Mouse (Mus musculus) B cell, adult 2 months (primary cell): ENCODE results near the gene Gm26620.
A peak's percentile ranks its signal among the peaks of the same experiment; 100 is the strongest.

Experiments used
- DNase-seq, 2 experiments: peaks; one replicate each; pipeline ENCODE4 v3.0.0; 2022

Gene Gm26620

GRCm38 (mm10) chr1:170871402-170871801 lies 13.5 kb upstream of the Gm26620 start:
- no peak for DNase-seq

GRCm38 (mm10) chr1:170871961-170872360 lies 12.9 kb upstream of the Gm26620 start:
- no peak for DNase-seq

- DNase-seq = no peak
Observed at GRCm38 (mm10) chr1:170875676-170876075, 9.2 kb upstream of the Gm26620 start.

DNA sequence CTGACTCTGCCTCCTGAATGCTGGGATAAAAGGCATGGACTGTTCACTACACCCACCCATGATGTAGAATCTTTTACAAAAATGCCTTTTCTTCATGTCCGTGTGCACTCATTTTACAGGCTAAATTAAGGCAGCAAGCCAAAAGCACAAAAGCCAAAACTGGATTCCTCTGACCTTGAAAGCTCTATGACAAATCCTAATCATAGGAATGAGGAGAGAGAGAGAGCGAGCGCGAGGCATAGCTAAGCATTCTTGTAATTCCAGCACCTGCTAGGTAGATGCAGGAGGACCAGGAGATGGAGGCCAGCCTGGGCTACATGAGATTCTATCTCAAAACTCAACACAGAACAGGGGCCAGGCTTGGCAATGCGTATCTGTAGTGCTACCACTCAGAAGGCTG lies 8.0 kb upstream of the Gm26620 start:
- DNase-seq = no peak

- DNase-seq = no peak
Observed at GRCm38 (mm10) chr1:170882915-170883485, 1.9 kb upstream of the Gm26620 start.

GRCm38 (mm10) chr1:170884390-170884789 lies 475 bp upstream of the Gm26620 start:
- no peak for DNase-seq

GRCm38 (mm10) chr1:170886044-170886458 lies 1.2 kb downstream of the Gm26620 start:
- DNase-seq = no peak

GRCm38 (mm10) chr1:170889310-170889709 lies 4.4 kb downstream of the Gm26620 start:
- no peak for DNase-seq

GRCm38 (mm10) chr1:170891646-170892045 lies 6.8 kb downstream of the Gm26620 start:
- no peak for DNase-seq

DNA sequence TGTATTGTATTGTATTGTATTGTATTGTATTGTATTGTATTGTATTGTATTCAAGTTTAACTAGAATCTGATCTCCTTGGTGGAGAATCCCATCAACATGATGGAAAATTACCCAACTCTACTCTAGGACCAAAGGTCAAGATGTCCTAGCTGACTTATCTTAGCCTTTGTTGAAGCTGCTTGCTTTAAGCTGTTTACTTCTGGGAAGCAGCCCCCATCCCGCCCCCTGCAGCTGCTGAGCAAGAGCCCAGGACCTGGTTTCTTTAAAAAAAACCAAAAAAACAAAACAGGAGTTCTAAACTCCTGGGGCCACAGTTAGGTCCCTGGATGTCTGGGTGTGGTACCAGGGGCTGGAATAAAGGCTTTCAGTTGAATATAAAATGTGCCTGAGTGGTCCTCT lies 7.4 kb downstream of the Gm26620 start:
- DNase-seq = no peak

DNA sequence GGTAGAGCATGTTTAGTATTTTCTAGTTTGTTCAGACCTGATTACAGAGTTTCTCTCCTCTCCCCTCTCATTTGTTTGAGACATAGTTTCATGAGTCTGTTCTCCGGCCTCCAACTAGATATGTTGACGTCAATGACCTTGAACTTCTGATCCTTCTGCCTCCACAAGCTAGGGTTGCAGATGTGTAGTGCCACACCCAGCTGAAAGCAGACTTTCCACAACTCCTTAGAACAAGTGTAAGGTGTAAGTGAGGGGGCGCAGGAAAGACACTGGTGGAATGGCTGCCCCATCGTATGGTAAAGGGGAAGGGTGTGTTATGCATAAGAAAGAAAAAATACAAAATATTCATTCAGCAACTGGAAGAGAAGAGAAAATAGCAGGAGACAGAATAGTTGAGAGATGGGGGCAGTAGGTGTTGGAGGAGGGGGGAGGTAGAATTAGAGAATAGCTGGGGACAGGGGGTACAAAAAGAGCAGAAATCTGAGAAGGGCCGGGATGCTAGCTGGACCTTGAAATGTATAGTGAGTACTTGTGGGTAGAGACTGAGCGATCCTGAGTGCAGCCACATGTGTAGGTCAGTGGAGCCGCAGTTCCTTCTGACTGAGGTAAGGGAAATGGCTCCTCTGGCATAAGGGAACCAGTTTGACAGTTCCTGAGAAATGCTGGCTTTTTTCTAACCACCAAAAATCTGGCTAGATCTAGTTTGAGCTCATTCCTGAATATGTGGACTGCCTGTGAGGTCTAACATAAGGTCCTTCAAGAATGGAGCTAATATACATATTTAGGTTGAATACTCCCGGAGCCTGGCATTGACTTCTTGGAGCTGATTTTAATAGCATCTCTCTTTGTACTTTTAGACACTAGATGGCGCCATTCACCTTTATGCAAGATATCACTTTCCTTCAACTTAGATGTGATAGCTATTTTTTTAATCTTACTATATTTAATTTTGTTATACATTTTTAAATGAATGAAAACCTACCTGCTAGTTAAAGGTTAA lies 10.0 kb downstream of the Gm26620 start:
- peak; percentile 49 to 50 for DNase-seq

DNA sequence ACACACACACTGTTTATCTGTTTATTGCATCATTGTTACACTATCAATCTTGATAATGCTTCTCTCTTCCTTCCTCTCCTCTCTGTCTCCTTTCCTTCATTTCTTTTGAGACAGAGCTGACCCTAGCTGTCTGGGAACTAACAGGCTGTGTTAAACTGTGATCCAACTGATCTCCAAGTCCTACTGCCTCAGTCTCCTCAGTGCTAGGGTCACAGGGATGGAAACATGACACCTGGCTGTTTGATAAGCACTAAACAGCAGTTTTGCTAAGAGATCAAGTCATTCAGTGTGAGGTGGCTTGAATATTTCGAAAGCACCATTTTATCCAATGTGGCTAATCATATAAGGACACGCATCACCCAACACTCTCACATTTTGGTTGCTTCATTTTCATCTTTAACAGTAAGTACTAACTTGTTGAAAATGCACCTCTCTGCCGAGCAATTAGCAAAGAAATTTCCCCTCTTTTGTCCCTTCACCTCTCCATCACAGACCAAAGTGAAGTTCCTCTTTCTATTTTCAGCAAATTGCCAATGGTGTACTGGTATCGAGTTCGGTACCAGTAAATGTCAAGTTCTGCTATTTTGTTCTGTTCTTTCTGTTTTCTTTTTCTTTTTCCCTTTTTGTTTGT lies 11.9 kb downstream of the Gm26620 start:
- peak; percentile 35 to 43 for DNase-seq

- peak; percentile 26 to 38 for DNase-seq
Observed at GRCm38 (mm10) chr1:170898413-170899075, 13.7 kb downstream of the Gm26620 start.

DNA sequence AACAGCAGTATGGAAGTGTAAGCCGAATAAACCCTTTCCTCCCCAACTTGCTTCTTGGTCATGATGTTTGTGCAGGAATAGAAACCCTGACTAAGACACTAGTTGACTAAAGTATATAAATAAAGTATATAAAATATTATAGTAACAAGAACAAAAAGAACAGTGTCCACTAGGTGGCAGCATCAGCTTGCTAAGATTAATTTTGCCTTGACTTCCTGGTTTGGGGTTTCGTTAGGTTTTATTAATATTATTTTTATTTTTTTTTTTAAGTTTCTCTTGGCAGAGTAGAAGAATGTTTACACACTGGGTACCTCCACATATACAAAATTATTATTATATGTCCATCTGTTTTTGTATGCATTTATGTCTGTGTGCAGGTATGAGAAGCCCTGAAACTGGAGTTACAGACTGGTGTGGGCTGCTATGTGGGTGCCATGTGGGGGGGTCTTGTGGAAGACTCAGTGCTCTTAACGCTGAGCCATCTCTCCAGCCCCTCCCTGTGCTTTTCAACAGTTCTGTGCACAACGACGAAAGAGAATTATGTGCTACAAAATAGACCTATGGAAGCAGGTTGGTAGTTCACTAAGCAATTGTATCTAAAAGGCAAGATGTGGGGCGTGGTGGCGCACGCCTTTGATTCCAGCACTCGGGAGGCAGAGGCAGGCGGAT lies 16.1 kb downstream of the Gm26620 start:
- DNase-seq = peak; percentile 81 to 82

DNA sequence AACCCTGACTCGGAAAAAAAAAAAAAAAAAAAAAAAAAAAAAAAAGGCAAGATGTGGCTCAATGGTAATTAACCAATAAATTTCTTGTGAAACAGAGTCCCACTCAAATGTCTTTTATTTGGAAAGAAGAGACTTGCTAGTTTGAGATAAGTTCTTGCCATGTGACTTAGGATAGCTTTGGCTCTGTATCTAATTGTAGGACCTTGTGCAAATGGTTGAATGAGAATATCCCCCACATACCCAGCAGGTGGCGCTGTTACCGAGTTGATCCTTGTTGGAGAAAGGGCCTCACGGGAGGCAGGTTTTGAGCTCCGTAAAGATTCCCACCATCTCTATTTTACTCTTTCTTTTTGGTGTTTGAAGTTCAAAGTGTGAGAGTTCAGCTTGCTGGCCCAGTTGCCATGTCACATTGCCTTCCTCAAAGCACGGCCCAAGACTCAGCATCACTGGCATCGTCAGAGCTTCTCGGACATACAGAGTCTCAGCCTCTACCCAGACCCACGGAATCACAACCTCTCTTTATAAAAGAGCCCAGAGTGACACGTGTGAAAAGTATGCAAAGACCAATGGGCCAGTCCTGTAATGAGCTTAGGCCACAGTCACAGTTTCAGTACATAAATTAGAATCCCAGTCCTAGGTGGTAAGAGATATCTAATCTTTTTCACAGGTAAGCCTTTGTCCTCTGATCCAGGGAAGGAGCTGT lies 16.8 kb downstream of the Gm26620 start:
- peak; percentile 95 for DNase-seq

- no peak for DNase-seq
Observed at GRCm38 (mm10) chr1:170903485-170903884, 18.6 kb downstream of the Gm26620 start.

DNA sequence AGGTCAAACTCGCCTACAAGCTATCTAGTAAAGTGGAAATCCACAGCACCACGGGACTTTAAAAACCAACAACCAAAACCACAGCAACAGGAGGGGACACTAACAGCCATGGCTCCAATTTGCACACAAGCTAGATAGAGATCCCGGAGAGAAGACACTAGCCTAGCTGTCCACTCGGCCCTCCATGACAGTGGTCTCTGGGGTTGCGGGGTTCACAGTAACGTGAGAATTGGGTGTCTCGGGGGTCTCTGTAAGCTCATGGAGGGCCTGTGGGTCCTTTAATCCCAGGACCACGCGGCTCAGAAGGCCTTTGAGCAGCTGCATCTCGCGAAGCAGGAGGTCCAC lies 22.2 kb downstream of the Gm26620 start:
- DNase-seq = no peak

DNA sequence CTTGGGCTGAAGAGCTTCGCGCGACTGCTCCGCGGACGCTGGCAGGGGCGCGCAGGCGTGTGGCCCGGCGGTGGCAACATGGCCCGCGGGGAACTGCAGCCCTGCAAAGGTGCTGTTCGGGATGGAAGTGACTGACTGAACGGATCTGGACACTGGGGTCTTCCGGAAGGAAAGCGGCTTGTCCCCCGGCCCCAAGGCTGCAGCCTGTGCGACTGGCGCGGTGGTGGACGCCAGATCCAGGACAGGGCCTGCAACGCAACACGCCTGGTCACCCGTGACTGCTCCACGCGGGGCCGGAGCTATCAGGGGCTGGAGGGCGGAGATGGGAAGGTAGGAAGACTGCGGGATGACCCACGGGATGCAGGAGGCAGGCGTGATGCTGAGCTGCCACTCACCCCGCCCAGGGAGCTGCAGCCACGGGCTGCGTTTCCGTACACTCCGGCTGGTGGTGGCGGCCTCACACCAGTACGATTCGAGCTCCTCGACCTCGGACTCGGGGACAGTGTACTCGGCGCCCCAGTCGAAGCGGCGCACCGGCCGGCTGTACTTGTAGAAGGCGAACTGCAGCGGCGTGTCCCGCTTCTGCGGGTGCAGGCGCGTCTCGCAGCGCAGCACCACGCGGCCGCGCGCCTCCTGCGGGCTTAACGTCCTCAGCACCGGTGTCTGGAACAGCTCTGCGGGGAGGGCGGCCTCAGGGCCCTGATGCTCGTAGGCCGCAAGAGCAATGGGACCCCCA lies 22.8 kb downstream of the Gm26620 start:
- DNase-seq = peak; percentile 55 to 66

DNA sequence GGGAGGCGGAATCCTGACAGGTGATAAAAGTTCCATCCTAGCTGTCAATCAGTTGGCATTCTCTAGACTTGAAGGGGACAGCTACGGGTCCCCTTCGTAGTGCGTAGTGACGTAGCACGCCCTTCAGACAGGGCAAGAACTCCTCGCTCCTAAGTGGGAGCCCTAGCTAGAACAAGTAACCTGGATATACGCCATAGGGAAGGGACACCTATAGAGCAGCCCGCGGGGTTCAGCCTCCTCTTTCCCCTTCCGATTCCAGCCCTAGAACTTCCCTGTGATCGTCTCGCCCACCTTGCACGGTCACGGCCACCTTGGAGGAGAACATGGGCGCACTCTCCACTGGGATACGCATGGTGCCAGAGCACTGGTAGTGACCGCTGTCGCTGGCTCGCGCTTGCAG lies 23.5 kb downstream of the Gm26620 start:
- DNase-seq = peak; percentile 33 to 34

- DNase-seq = no peak
Observed at GRCm38 (mm10) chr1:170911907-170912660, 27.2 kb downstream of the Gm26620 start.
